Mouse (Mus musculus): ENCODE measurements around the gene U2surp.

The U2surp gene

DNA sequence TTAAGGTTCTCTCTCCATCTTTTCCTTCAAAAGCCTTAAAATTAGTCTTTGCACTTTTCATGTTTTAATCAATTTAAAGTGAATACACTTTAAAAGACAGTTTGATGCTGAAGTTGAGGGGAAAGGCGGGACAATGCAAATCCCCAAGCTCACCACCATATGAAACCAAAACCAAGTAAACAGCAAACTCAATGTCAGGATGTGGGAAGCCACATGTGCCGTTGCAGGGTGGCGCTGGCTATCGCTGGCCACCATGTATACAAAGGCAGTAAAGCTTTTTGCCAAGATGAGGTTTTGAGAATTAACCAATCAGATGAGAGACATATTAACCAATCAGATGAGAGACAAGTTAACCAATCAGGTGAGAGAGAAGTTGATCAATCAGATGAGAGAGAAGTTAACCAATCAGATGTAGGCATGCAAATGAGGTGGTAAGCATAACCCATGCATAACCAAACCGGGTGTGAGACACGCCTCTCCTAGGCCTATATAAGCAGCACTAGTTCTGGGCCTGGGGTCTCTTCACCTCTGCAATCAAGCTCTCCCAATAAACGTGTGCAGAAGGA, 42.7 kb downstream of the U2surp start:
- DNase-seq (ENCODE audit: low spot score in 2 of 2) = peak; percentile 6 to 26

DNA sequence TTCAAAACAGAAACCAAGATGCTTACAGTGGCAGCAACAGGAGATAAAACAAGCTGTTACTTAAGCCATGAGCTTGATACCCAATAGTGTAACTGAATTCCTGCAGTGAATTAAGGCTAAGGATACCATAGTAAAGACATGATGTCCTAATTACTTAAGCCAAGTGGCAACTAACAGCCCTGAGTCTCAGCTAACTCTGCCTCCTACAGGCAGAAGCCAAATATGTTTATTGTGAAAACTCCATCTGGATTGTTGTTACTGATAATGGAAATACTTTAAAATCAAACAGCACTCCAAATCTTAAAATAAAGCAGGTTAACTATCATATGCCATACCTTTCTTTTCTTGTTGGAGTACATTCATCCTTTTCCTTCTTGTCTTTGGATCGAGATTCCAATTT, 47.8 kb downstream of the U2surp start:
- no peak for DNase-seq (ENCODE audit: low spot score in 2 of 2)

DNA sequence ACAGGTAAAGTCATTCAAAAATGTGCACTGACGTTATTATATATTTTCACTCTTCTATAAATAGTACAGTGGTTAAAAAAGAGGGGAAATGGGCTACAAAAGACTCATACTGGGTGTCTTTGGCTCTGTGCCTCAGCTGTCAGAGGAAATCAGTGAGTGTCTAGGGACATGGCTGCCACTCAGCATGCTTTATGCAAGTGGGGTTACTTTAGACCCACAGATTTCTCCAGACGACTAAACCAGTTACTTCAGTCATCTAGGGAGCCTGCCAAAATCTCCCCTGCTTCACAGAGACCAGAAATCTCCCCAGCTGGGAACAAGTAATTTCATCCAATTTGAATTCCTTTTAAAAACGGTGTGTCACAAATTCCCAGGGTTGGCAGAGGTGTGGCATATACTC, 59.9 kb downstream of the U2surp start:
- no peak for DNase-seq (ENCODE audit: low spot score in 2 of 2)

DNA sequence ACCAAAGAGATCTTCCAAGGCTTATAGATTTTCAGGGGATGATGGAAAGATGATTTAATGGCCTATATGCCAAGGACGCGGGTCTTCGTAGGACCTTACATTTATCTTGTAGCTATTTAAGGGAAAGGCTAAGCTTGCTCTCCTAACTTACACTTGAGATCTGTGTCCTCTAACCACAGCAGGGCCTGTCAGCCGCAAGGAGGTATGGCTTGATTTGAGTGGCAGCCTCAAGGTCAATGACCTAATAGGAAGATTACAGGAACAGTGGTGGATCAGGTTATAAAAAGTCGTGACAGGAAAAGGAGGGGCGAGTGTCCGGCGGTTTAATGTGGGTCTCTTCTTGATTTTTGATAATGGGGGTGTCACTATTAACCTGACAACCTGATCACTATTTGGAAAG, 61.2 kb downstream of the U2surp start:
- DNase-seq (ENCODE audit: low spot score in 2 of 2) = no peak

DNA sequence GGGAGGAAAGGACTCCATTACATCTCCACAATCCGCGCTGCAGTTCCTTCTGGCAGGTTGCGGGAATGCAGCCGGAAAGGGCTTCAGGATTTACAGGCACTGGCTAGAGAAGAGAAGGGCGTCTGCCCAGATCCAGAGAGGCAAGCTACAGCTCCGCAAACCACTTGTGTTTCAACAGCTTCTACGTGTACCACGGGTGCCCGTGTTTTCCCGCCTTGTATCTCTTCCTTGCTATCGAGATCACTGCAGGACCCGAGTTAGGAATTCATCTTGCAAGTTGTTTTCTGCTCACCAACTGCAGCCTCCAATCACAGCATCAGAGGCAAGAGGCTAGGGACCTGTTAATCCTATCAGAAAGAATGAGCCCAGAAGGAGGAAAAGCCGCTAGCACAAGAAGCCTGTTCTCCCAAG, 69.5 kb downstream of the U2surp start:
- DNase-seq (ENCODE audit: low spot score in 2 of 2) = no peak

DNA sequence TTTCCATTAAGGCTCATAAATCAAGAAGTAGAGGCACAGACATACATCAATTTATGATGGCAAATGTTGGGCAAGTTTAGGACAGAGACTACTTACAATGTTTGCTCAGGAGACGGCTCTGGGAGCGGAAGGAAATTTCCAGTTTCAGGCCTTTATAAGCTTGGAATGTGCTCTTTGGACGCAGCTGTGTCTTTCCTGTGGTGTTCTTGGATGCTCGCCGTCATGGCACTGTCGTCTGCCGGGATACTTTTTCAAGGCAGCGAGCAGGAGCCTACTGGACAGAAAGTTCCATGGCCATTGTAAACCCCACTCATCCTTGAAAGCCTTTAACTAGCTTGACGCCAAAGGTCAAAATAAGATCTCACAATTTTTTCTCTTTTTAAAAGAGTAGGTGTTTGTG, 73.9 kb downstream of the U2surp start:
- DNase-seq (ENCODE audit: low spot score in 2 of 2) = no peak

DNA sequence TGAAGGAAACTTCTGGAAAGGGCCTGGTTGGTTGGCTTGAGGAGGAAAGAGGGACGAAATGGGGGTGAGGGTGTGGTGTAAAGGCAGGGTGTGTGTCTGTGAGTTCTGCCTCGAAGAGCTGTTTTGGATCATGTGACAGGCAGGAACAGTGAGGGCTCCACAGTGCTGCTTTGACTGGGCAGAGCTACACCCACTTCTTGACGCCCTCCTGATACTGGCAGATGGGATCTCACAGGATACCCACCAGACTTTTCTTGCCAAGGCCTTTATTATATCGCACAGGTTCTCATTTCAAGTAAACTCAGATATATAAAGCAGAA, 75.5 kb downstream of the U2surp start:
- no peak for DNase-seq (ENCODE audit: low spot score in 2 of 2)

DNA sequence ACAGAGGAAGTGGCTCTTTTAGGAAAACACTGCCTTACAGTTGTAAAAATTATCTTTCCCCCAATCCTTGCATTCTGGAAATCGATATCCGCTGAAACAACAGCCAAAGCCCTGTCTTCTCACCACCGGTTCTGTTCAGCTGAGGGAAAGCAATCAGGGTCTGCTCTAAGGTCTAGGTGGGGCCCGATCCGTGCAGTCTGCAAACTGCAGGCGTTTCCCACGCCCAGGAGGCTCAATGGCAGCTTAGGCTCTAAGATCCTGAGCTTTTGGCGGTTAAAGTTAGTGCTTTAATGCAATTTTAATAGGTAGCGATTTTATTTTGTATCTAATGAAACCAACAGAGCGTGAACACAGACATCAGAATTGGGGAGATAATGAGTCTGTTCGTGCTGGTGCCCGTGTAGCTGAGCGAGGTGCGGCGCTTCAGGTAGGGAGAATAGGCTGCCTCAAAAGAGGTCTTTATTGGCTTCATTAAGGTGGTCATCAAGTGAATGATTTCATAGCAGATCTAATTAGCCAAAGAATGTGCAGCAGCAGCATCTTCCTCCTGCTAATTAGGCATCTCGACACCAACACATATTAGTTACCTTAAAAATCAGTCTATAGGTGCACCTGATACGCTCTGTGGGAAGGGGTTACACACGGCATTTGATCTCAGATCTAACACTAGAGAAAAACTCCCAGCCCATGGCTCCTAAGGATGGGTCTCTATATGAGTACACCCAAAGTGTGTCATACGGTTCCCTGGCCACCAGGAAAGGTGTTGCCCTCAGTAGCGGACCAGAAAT, 76.1 kb downstream of the U2surp start:
- DNase-seq (ENCODE audit: low spot score in 2 of 2) = no peak

DNA sequence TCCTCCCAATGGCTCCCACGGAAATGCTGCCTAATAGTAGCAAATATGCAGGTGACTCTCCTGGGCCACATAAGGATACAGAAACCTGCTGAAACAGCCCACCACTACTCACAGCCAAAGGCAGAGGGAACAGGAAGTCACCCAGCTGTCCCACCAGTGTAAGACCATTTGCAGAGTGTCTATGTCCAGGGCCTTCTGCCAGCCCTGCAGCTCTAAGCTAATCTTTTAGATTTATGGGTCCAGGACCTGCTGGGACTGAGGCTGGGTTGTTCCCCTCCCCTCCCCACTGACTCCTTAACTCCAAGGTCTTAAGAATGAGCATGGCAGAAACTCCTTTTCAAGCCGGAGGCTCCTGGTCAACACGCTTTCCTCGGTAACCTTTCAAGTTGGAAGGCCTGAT, 83.5 kb downstream of the U2surp start:
- no peak for DNase-seq (ENCODE audit: low spot score in 2 of 2)

DNA sequence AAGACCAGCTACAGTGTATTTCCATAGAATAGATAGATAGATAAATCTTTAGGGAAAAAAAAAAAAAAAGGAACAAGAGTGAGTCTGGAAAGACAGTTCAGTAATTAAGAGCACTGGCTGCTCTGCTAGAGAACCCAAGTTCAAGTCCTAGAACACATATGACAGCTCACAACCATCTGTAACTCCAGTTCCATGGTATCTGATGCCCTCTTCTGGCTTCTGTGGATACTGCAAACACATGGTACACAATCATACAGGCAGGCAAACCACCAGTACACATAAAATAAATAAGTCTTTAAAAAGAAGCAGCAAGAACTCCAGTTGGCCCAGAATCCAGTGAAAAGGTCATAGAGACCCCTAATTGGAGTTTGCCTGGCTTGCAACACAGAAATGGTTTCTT, 97.9 kb downstream of the U2surp start:
- no peak for DNase-seq (ENCODE audit: low spot score in 2 of 2)

DNA sequence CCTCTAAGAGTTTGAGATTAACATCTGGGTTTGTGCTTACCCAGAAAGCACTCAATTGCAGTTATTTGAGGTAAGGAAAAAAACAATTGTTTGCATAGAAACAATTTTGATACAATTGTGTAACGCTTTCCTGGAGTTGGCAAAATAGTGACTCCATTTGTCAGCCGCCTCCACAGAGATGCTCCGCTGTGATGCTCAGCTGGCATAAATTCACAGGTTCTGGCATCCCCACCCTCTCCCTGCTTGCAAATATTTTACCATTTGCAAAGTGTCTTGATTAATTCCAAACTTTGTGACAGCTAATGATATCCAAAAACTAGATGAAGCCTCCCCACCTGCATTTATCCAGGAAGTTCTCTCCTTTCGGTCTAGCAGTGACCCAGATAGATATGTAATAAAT, 99.7 kb downstream of the U2surp start:
- no peak for DNase-seq (ENCODE audit: low spot score in 2 of 2)

DNA sequence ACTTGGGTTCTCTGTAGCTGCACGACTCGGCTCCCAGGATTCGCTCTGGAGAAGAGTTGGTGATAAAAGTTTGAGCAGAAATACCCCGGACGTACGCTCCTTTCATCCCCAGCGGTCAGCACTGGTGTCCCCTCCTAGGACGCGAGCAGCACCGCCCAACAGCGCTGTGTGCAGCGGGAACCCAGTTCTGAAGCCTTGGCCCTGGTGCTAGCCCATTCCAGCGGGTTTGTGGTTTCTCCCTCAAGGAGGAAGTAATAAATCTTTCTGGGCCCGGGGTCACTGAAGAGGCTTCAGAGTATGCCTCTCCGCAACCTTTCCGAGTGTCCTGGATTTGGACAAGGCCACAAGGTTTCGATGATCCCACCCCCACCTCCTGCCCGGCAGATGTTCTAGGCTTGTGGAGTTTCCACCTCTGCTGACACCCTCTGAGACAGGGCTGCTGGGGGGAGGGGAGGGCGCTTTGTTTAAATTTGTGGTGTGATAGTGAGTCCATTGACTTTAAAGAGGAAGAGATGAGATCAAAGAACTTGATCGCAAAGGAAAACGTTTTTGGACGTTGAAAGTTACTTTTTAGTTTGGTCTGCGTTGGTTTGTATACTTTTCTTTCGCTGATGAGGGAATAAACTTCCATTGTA, 104.1 kb downstream of the U2surp start:
- peak; percentile 18 to 19 for DNase-seq (ENCODE audit: low spot score in 2 of 2)

All from natural killer cell, adult 2 months (primary cell).